Mouse (Mus musculus) embryonic facial prominence, embryonic 14.5 days (tissue): ENCODE measurements around the gene Izumo1. TPM values are rescaled to one million over a fixed set of nuclear protein-coding genes. Genes with fewer than 3 reads are reported as not detected.

ENCODE experiments used
- ATAC-seq: fragments of 200-750 bp; cut with Nextera tagmentation; 2 replicates; pipeline ENCODE4 v1.8.0; 2017; ENCODE audit warnings: low read depth, moderate number of reproducible peaks, moderate TSS enrichment
- DNase-seq: peaks from one replicate; pipeline ENCODE4 v3.0.0-alpha.2; 2015; ENCODE audit warnings: low spot score
- H3K27ac ChIP-seq: fragments of 300-500 bp; sonication (generic); replicated peaks from 2 replicates; pipeline ENCODE4 v1.5.1; 2014; ENCODE audit warnings: low read depth, mild to moderate bottlenecking, low read length, moderate library complexity
- H3K27me3 ChIP-seq: fragments of 300-500 bp; sonication (generic); replicated peaks from 2 replicates; pipeline ENCODE4 v1.6.1; 2014; ENCODE audit warnings: low read length; ENCODE audit not compliant: control insufficient read depth, insufficient read depth
- H3K36me3 ChIP-seq: fragments of 300-500 bp; sonication (generic); 2 replicates; pipeline ENCODE4 v1.6.1; 2014; ENCODE audit warnings: low read length, mixed read lengths; ENCODE audit not compliant: control insufficient read depth, insufficient read depth
- H3K4me1 ChIP-seq: fragments of 300-500 bp; sonication (generic); 2 replicates; pipeline ENCODE4 v1.6.1; 2014; ENCODE audit warnings: antibody characterized with exemption, low read length; ENCODE audit not compliant: control insufficient read depth, insufficient read depth
- H3K4me2 ChIP-seq: fragments of 300-500 bp; sonication (generic); 2 replicates; pipeline ENCODE4 v1.6.1; 2014; ENCODE audit warnings: low read depth, mild to moderate bottlenecking, low read length, moderate library complexity, mixed read lengths
- H3K4me3 ChIP-seq: fragments of 300-500 bp; sonication (generic); 2 replicates; pipeline ENCODE4 v1.5.1; 2014; ENCODE audit warnings: low read depth, mild to moderate bottlenecking, low read length
- H3K9ac ChIP-seq: fragments of 300-500 bp; sonication (generic); 2 replicates; pipeline ENCODE4 v1.6.1; 2014; ENCODE audit warnings: low read depth, mild to moderate bottlenecking, low read length, moderate library complexity, mixed read lengths
- H3K9me3 ChIP-seq: fragments of 300-500 bp; sonication (generic); 2 replicates; pipeline ENCODE4 v1.6.1; 2016; ENCODE audit warnings: low read length; ENCODE audit not compliant: control insufficient read depth
- WGBS: fragments of 180-500 bp; shearing (Covaris S2); extraction: QIAGEN DNeasy Blood & Tissue Kit; methylation state at CpG from one replicate; pipeline ENCODE4 v1.1.7; 2014; 5-methylcytosine and 5-hydroxymethylcytosine counted together
- polyA plus RNA-seq: library from polyadenylated mRNA; unstranded; fragments of >200 nt; fragmentation: Nextera tagmentation; extraction: Ambion mirVana; gene quantifications from 2 replicates; pipeline ENCODE4 v1.2.1, GENCODE M21; 2014

The Izumo1 gene
- polyA plus RNA-seq, 1 experiment from 2014 or later, result 0.19 TPM

GRCm38 (mm10) chr7:45590874-45591273, 30.7 kb upstream of the Izumo1 start:
- H3K36me3 ChIP-seq, result peaks cover 15% of the 10 kb centered on the region; the same call in 1 of the 2 replicates
- DNase-seq, result no peak
- no peak overlapping the region for H3K4me2 ChIP-seq
- no peak for ATAC-seq
- WGBS, result 62% methylated on average over 3 of the region's 3 CpGs
- no peaks in the 10 kb centered on the region for H3K27me3 ChIP-seq
- no peak overlapping the region for H3K9ac ChIP-seq
- H3K4me1 ChIP-seq, result no peaks in the 10 kb centered on the region
- H3K27ac ChIP-seq, result no peak overlapping the region
- no peaks in the 10 kb centered on the region for H3K9me3 ChIP-seq
- no peak overlapping the region for H3K4me3 ChIP-seq

GRCm38 (mm10) chr7:45591880-45592279, 29.7 kb upstream of the Izumo1 start:
- Histone ChIP-seq H3K4me1 (no peaks in the 10 kb centered on the region), H3K36me3 (0 out of 2 replicates have a peak, but pooled peaks cover 12% of the 10 kb centered on the region), H3K27ac (no peak overlapping the region), H3K27me3 (no peaks in the 10 kb centered on the region), H3K4me2 (no peak overlapping the region), H3K9me3 (no peaks in the 10 kb centered on the region), H3K9ac (no peak overlapping the region), H3K4me3 (no peak overlapping the region)
- DNase-seq, result no peak
- no peak for ATAC-seq
- 80% methylated on average over 7 of the region's 7 CpGs for WGBS

- no peak for ATAC-seq
- WGBS, result 15% methylated on average over 10 of the region's 10 CpGs
- DNase-seq, result peak; percentile 76
Measured at GRCm38 (mm10) chr7:45593118-45593815, 28.3 kb upstream of the Izumo1 start.

GRCm38 (mm10) chr7:45595176-45595575, 26.4 kb upstream of the Izumo1 start:
- Histone ChIP-seq H3K36me3 (no peaks in the 10 kb centered on the region), H3K4me2 (no peak overlapping the region), H3K27ac (no peak overlapping the region), H3K4me3 (no peak overlapping the region), H3K9ac (no peak overlapping the region), H3K9me3 (no peaks in the 10 kb centered on the region), H3K27me3 (no peaks in the 10 kb centered on the region), H3K4me1 (0 out of 2 replicates have a peak, but pooled peaks cover 5% of the 10 kb centered on the region)
- WGBS, result 71% methylated on average over 4 of the region's 4 CpGs
- DNase-seq, result no peak
- no peak for ATAC-seq

More at GRCm38 (mm10) chr7:45593118-45593815, 28.3 kb upstream of the Izumo1 start:
- H3K4me2 ChIP-seq, result no peak overlapping the region
- no peaks in the 10 kb centered on the region for H3K4me1 ChIP-seq
- no peaks in the 10 kb centered on the region for H3K36me3 ChIP-seq
- H3K9me3 ChIP-seq, result no peaks in the 10 kb centered on the region
- no peak overlapping the region for H3K9ac ChIP-seq
- no peaks in the 10 kb centered on the region for H3K27me3 ChIP-seq
- H3K4me3 ChIP-seq, result no peak overlapping the region
- H3K27ac ChIP-seq, result no peak overlapping the region

GRCm38 (mm10) chr7:45596107-45596506, 25.5 kb upstream of the Izumo1 start:
- no peak for ATAC-seq
- whole genome bisulfite sequencing, result 72% methylated on average over 1 of the region's 1 CpGs
- 0 out of 2 replicates have a peak, but pooled peaks cover 5% of the 10 kb centered on the region for H3K4me1 ChIP-seq
- H3K27ac ChIP-seq, result no peak overlapping the region
- no peaks in the 10 kb centered on the region for H3K9me3 ChIP-seq
- no peak overlapping the region for H3K4me2 ChIP-seq
- H3K36me3 ChIP-seq, result no peaks in the 10 kb centered on the region
- no peak overlapping the region for H3K4me3 ChIP-seq
- H3K9ac ChIP-seq, result no peak overlapping the region
- DNase-seq, result no peak
- no peaks in the 10 kb centered on the region for H3K27me3 ChIP-seq

GRCm38 (mm10) chr7:45597013-45597412, 24.6 kb upstream of the Izumo1 start:
- Histone ChIP-seq H3K4me2 (no peak overlapping the region), H3K9ac (no peak overlapping the region), H3K9me3 (no peaks in the 10 kb centered on the region), H3K4me1 (0 out of 2 replicates have a peak, but pooled peaks cover 5% of the 10 kb centered on the region), H3K36me3 (no peaks in the 10 kb centered on the region), H3K27ac (no peak overlapping the region), H3K4me3 (no peak overlapping the region), H3K27me3 (no peaks in the 10 kb centered on the region)
- WGBS, result 91% methylated on average over 5 of the region's 5 CpGs
- ATAC-seq (no peak), DNase-seq (no peak)

- Histone ChIP-seq H3K36me3 (no peaks in the 10 kb centered on the region), H3K27ac (no peak overlapping the region), H3K4me1 (0 out of 2 replicates have a peak, but pooled peaks cover 5% of the 10 kb centered on the region), H3K9me3 (no peaks in the 10 kb centered on the region), H3K27me3 (no peaks in the 10 kb centered on the region), H3K4me3 (no peak overlapping the region), H3K4me2 (no peak overlapping the region), H3K9ac (no peak overlapping the region)
- 89% methylated on average over 6 of the region's 6 CpGs for WGBS
- DNase-seq (no peak), ATAC-seq (no peak)
Measured at GRCm38 (mm10) chr7:45597527-45597926, 24.1 kb upstream of the Izumo1 start.

- peak; percentile 45 for DNase-seq
- no peaks in the 10 kb centered on the region for H3K36me3 ChIP-seq
- no peaks in the 10 kb centered on the region for H3K27me3 ChIP-seq
- WGBS, result 41% methylated on average over 18 of the region's 18 CpGs
- H3K4me2 ChIP-seq, result no peak overlapping the region
- no peak overlapping the region for H3K27ac ChIP-seq
- no peak for ATAC-seq
- no peak overlapping the region for H3K4me3 ChIP-seq
- no peak overlapping the region for H3K9ac ChIP-seq
- 0 out of 2 replicates have a peak, but pooled peaks cover 5% of the 10 kb centered on the region for H3K4me1 ChIP-seq
- no peaks in the 10 kb centered on the region for H3K9me3 ChIP-seq
Measured at GRCm38 (mm10) chr7:45598960-45599879, 22.4 kb upstream of the Izumo1 start.
